Mouse (Mus musculus) forebrain, embryonic 14.5 days (tissue): ENCODE measurements around the gene Spsb1. TPM values are rescaled to one million over a fixed set of nuclear protein-coding genes. Genes with fewer than 3 reads are reported as not detected.

Experiments used
- ATAC-seq: fragments of 200-750 bp; cut with Nextera tagmentation; 2 replicates; pipeline ENCODE4 v1.8.0; 2017; ENCODE audit warnings: mild to moderate bottlenecking, moderate library complexity
- DNase-seq: peaks from one replicate; pipeline ENCODE4 v3.0.0-alpha.2; 2015; ENCODE audit warnings: low spot score
- H3K27ac ChIP-seq: fragments of 300-500 bp; sonication (generic); 2 replicates; pipeline ENCODE4 v1.5.1; 2014; ENCODE audit warnings: low read depth, mild to moderate bottlenecking, control low read depth, low read length, moderate library complexity
- H3K27me3 ChIP-seq: fragments of 300-500 bp; sonication (generic); replicated peaks from 2 replicates; pipeline ENCODE4 v1.6.1; 2014; ENCODE audit warnings: low read length, control low read depth, mixed read lengths; ENCODE audit not compliant: control insufficient read depth, insufficient read depth
- H3K36me3 ChIP-seq: fragments of 300-500 bp; sonication (generic); 2 replicates; pipeline ENCODE4 v1.6.1; 2014; ENCODE audit warnings: low read length, control low read depth; ENCODE audit not compliant: control insufficient read depth, insufficient read depth
- H3K4me1 ChIP-seq: fragments of 300-500 bp; sonication (generic); 2 replicates; pipeline ENCODE4 v1.6.1; 2014; ENCODE audit warnings: antibody characterized with exemption, low read length, control low read depth; ENCODE audit not compliant: control insufficient read depth, insufficient read depth
- H3K4me2 ChIP-seq: fragments of 300-500 bp; sonication (generic); 2 replicates; pipeline ENCODE4 v1.6.1; 2014; ENCODE audit warnings: mild to moderate bottlenecking, control low read depth, low read length
- H3K4me3 ChIP-seq: fragments of 300-500 bp; sonication (generic); 2 replicates; pipeline ENCODE4 v1.5.1; 2014; ENCODE audit warnings: low read depth, low read length, control low read depth
- H3K9ac ChIP-seq: fragments of 300-500 bp; sonication (generic); 2 replicates; pipeline ENCODE4 v1.6.1; 2014; ENCODE audit warnings: mild to moderate bottlenecking, low read length, control low read depth, moderate library complexity
- H3K9me3 ChIP-seq: fragments of 300-500 bp; sonication (generic); replicated peaks from 2 replicates; pipeline ENCODE4 v1.6.1; 2016; ENCODE audit warnings: low read length, control low read depth, mixed read lengths; ENCODE audit not compliant: control insufficient read depth
- WGBS: fragments of 180-500 bp; shearing (Covaris S2); extraction: QIAGEN DNeasy Blood & Tissue Kit; methylation state at CpG from one replicate; pipeline ENCODE4 v1.1.7; 2014; 5-methylcytosine and 5-hydroxymethylcytosine counted together
- polyA plus RNA-seq: library from polyadenylated mRNA; unstranded; fragments of >200 nt; fragmentation: Nextera tagmentation; extraction: Ambion mirVana; gene quantifications from 2 replicates; pipeline ENCODE4 v1.2.1, GENCODE M21; 2014

Spsb1 gene
- polyA plus RNA-seq, 1 experiment from 2014 or later = 4.8 TPM

GRCm38 (mm10) chr4:149988931-149989556, 34.2 kb upstream of the Spsb1 start:
- no peak overlapping the region for H3K27ac ChIP-seq
- ATAC-seq = peak; percentile 93
- H3K4me3 ChIP-seq = peak overlapping the region; percentile 16
- H3K36me3 ChIP-seq = no peaks in the 10 kb centered on the region
- peak; percentile 92 for DNase-seq
- H3K4me2 ChIP-seq = peak overlapping the region; percentile 52
- peak overlapping the region; percentile 41; the same call in 1 of the 2 replicates for H3K9ac ChIP-seq
- peaks cover 16% of the 10 kb centered on the region for H3K4me1 ChIP-seq
- H3K9me3 ChIP-seq = no peaks in the 10 kb centered on the region
- H3K27me3 ChIP-seq = no peaks in the 10 kb centered on the region
- WGBS = 10% methylated on average over 21 of the region's 21 CpGs

GRCm38 (mm10) chr4:149988301-149988700, 33.5 kb upstream of the Spsb1 start:
- 84% methylated on average over 6 of the region's 6 CpGs for WGBS
- H3K36me3 ChIP-seq = no peaks in the 10 kb centered on the region
- peak overlapping the region; percentile 52 for H3K4me2 ChIP-seq
- H3K27me3 ChIP-seq = no peaks in the 10 kb centered on the region
- peaks cover 16% of the 10 kb centered on the region for H3K4me1 ChIP-seq
- no peak for DNase-seq
- no peak overlapping the region for H3K27ac ChIP-seq
- no peaks in the 10 kb centered on the region for H3K9me3 ChIP-seq
- H3K9ac ChIP-seq = peak overlapping the region; percentile 41; the same call in 1 of the 2 replicates
- H3K4me3 ChIP-seq = peak overlapping the region; percentile 16
- ATAC-seq = no peak

GRCm38 (mm10) chr4:149986671-149987417, 32.0 kb upstream of the Spsb1 start:
- ATAC-seq (no peak), DNase-seq (no peak)
- Histone ChIP-seq H3K9me3 (no peaks in the 10 kb centered on the region), H3K9ac (no peak overlapping the region), H3K4me2 (no peak overlapping the region), H3K4me3 (no peak overlapping the region), H3K4me1 (peaks cover 16% of the 10 kb centered on the region), H3K36me3 (no peaks in the 10 kb centered on the region), H3K27me3 (no peaks in the 10 kb centered on the region), H3K27ac (no peak overlapping the region)
- 85% methylated on average over 10 of the region's 10 CpGs for WGBS

DNA sequence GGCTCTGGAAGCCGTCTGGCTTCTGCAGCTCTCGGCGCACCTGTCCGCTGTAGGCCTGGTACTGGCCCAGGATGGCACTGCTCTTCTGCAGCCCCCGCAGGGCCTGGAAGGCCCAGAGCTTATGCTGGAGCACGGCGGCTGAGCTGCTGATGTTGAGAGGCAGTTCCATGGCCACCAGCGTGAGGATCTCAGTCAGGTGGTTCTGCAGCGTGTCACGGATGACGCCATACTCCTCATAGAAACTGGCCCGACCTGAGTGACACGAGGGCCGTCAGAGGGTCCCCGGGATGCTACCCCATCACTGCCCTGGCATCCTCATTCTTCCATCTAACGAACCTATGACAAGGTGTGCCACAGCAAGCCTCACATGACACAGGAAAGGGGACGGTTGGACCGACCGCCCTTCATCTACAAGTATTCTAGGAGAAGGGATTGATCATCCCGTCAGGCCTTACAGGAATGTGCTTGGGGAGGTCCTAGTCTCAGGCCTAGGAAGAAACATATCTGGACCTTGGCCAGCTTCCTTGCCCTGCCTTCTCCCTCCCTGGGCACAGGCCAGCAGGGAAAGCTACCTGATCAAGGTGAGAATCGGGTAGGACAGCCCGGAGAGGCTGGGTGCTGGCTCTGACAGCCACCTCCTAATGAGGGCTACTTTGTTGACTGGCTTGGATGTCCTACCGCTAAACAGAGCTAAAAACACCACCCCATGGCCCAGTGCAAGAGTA, 29.2 kb upstream of the Spsb1 start:
- no peaks in the 10 kb centered on the region for H3K36me3 ChIP-seq
- ATAC-seq (no peak), DNase-seq (no peak)
- no peak overlapping the region for H3K9ac ChIP-seq
- H3K27ac ChIP-seq = no peak overlapping the region
- H3K4me2 ChIP-seq = no peak overlapping the region
- no peak overlapping the region for H3K4me3 ChIP-seq
- 96% methylated on average over 23 of the region's 23 CpGs for WGBS
- no peaks in the 10 kb centered on the region for H3K27me3 ChIP-seq
- H3K9me3 ChIP-seq = no peaks in the 10 kb centered on the region
- peaks cover 6% of the 10 kb centered on the region for H3K4me1 ChIP-seq

GRCm38 (mm10) chr4:149982154-149982553, 27.3 kb upstream of the Spsb1 start:
- DNase-seq = no peak
- Histone ChIP-seq H3K36me3 (no peaks in the 10 kb centered on the region), H3K4me2 (no peak overlapping the region), H3K4me3 (no peak overlapping the region), H3K27me3 (no peaks in the 10 kb centered on the region), H3K4me1 (no peaks in the 10 kb centered on the region; the same call in 1 of the 2 replicates), H3K27ac (no peak overlapping the region), H3K9ac (no peak overlapping the region), H3K9me3 (no peaks in the 10 kb centered on the region)
- ATAC-seq = no peak
- WGBS = 84% methylated on average over 15 of the region's 15 CpGs

- peak overlapping the region; percentile 43 for H3K4me2 ChIP-seq
- H3K36me3 ChIP-seq = no peaks in the 10 kb centered on the region
- DNase-seq (peak; percentile 90), ATAC-seq (peak; percentile 77)
- peak overlapping the region; percentile 9; the same call in 1 of the 2 replicates for H3K9ac ChIP-seq
- no peaks in the 10 kb centered on the region for H3K27me3 ChIP-seq
- no peaks in the 10 kb centered on the region for H3K9me3 ChIP-seq
- no peak overlapping the region for H3K4me3 ChIP-seq
- H3K4me1 ChIP-seq = no peaks in the 10 kb centered on the region; the same call in 1 of the 2 replicates
- H3K27ac ChIP-seq = no peak overlapping the region
- 1% methylated on average over 12 of the region's 12 CpGs for WGBS
Measured at GRCm38 (mm10) chr4:149979819-149980308, 25.0 kb upstream of the Spsb1 start.

- Histone ChIP-seq H3K4me1 (no peaks in the 10 kb centered on the region; the same call in 1 of the 2 replicates), H3K27me3 (no peaks in the 10 kb centered on the region), H3K9me3 (no peaks in the 10 kb centered on the region), H3K9ac (no peak overlapping the region), H3K4me2 (no peak overlapping the region), H3K4me3 (no peak overlapping the region), H3K36me3 (no peaks in the 10 kb centered on the region), H3K27ac (no peak overlapping the region)
- ATAC-seq = no peak
- no peak for DNase-seq
- WGBS = 78% methylated on average over 2 of the region's 2 CpGs
Measured at GRCm38 (mm10) chr4:149978820-149979219, 24.0 kb upstream of the Spsb1 start.

DNA sequence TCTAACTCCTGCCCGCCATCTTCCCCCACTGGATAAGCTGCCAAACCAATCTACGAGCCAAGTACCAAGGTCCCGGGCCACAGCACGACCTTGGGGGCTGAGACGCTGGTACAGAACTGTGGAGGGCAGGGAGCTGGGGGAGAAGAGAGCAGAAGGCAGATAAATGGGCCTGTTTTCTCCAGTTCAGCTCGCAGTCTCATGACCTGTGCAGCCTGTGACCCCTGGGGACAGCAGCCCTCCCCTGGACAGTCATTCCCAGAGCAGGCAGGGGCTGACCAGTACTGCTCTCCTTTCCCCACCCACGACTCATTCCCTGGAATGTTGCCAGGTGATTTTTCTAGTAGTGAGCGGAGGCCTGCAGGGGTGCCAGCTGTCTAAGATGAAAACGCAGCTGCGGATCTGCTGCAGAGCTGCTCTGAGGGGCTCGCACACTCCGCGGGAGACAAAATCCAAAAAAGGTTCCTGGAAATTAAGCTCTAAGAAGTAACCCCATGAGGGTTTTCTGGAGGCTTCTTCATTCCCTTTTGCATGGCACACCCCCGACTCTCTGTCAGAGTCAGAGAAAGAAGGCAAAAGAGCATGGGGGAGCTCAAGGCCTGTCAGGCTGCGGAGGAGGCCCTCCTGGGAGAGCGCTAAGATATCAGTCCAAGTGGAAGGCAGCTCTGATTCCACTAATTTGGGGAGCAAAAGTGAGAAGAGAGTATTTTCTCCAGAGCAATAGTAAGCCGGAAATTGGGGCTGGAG, 23.1 kb upstream of the Spsb1 start:
- H3K27me3 ChIP-seq = no peaks in the 10 kb centered on the region
- no peaks in the 10 kb centered on the region for H3K36me3 ChIP-seq
- H3K4me1 ChIP-seq = no peaks in the 10 kb centered on the region; the same call in 1 of the 2 replicates
- 0 out of 2 replicates have a peak overlapping the region, but pooled peaks have one; percentile 14 for H3K27ac ChIP-seq
- no peak overlapping the region for H3K4me3 ChIP-seq
- H3K4me2 ChIP-seq = no peak overlapping the region
- H3K9me3 ChIP-seq = no peaks in the 10 kb centered on the region
- no peak overlapping the region for H3K9ac ChIP-seq
- DNase-seq (peak; percentile 59), ATAC-seq (no peak)
- 62% methylated on average over 17 of the region's 17 CpGs for WGBS
